Mouse (Mus musculus) frontal cortex, postnatal 14 days (tissue): ENCODE data around the gene Olfr153.
"Not testable (repeated sequence)": the region's sequence is repeated elsewhere in the genome, so short reads cannot be mapped to it uniquely, and the experiment has no call there.

ENCODE experiments used
- DNase-seq, 2 experiments: peaks; one replicate each; pipeline ENCODE4 v3.0.0; 2022; ENCODE audit warnings: low spot score in 2 of 2

Gene Olfr153

DNA sequence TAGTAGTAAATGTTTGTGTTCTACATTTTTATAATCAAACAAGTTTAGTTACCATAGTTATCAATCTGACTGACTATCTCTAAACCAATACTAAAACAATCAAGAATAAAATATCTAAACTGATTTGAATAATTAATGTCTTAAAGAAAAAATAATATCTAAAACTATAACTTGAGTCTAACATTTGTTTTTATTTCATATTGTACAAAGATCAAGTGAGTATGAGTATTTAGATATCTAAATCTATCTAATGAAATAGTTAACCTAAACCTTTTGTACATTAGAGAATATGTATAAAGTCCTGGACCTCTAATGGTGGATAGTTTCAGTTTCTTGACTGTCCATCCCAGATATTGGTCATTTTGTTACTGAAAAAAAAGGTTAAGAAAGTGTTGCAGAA lies at the start of gene Olfr153:
Gene Olfr153, plus strand, starts transcription at position 301 of the 400 bp plus-strand sequence.
- DNase-seq, result no peak

DNA sequence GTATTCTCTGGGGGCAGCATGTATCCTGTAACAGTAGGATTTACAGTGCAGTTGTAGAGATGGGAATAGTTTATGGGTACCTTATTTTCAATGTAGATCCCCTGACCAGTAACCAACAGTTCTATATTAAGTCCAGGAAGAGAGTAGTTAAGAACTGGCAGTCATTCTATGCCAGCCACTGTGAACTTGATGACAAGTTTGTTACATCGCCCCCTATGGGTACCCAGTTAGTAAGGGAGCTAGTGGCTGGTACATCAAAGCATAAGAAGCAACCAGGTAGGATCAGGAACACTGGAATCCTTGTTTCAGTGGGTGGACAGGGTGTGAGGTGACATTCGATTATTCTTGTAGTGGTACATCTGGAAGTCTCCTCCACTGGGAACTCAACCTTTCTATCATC lies 49.3 kb upstream of the Olfr153 start:
- DNase-seq, result no peak

DNA sequence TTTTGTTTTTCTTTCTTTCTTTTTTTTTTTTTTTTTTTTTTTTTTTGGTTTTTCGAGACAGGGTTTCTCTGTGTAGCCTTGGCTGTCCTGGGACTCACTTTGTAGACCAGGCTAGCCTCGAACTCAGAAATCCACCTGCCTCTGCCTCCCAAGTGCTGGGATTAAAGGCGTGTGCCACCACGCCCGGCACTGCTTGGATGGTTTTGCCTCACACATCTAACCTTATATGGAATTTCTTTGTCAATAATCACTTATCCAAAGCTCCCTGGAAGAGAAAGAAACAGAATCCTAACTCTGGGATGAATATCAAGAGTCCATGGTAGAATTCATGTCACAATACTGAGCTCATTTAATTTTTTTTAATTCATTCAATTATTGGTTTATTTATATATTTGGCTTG lies 34.6 kb upstream of the Olfr153 start, which contains the start of gene Pramel7:
Gene Pramel7, minus strand, starts transcription at position 101 of the 400 bp plus-strand sequence.
- DNase-seq, result not testable (repeated sequence)

DNA sequence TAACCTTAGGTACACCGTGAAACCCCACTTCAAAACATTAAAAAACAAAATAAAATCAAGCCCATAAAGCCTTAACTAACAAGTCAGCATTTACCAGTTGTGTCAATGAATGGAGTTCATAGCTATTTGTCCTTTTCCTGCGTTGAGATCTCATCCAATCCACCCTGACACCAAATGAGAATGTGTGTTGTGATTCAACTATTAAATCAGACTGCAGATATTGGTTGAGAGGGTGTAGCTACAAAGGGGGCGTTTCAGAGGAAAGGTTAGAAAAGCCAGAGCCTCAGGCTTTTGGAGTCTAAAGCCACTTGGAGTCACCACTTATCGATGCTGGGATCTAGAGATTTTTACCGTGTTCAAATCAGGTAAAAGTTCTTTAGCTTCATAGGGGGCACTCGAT lies 25.3 kb upstream of the Olfr153 start, which contains the start of gene Pramel6:
Gene Pramel6, plus strand, starts transcription at position 301 of the 400 bp plus-strand sequence.
- DNase-seq, result no peak

DNA sequence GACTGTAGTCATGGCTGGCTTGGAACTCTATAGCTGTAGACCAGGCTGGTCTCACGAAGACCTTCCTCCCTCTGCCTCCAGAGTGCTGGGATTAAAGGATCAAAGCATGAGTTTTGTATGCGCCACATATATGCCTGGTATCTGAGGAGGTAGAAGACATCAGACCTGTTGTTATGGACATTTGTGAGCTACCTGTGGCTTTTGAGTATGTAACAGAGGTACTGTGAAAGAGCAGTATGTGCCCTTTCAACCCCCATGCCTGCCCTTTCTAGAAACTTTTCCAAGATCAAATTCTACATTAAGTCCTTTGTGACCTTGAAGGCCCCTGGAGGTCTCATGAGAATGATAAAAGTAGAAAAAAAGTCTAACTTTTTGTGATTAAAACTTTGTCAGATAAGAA lies 16.6 kb upstream of the Olfr153 start:
- no peak for DNase-seq

DNA sequence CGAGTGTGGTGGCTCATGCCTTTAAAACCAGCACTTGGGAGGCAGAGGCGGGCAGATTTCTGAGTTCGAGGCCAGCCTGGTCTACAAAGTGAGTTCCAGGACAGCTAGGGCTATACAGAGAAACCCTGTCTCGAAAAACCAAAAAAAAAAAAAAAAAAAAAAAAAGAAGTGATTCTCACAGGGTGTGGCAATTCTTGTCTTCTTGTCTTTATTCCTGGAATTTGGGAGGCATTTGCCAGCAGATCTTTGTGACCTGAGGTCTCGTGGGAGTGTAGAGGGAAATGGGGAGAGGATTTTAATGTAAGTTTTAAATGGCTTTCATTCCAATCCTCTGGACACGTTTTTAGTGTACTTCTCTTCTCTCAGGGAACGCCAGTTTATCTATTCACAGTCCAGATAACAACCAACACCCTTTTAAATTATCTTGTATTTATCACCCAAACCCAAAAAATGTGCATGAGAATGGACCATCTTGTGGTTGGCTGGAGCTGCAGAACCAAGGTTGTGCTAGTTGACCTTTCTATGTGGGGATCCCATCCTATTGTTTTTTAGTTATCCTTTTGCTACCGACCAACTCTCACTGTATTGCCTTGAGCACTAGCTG lies 16.0 kb upstream of the Olfr153 start:
- DNase-seq, result no peak

DNA sequence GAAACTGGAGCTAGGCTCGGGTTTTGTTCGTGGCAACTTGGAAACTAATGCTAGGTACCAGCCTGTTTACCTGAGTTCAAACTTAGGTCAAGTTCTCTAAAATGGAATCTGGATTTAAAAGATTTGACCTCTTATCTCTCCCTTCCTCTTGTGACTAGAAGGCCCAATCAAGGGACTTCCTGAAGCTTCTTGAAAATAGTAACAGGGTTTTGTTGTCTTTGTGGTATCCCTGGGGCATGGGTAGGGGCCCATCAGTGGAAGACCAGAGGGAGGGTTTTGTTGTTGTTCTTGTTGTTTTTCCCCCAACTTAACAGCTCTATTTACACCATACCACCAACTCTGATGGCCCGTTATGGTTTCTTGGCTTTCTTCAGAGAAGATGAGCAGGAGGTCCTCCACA lies 15.0 kb upstream of the Olfr153 start:
- no peak for DNase-seq

DNA sequence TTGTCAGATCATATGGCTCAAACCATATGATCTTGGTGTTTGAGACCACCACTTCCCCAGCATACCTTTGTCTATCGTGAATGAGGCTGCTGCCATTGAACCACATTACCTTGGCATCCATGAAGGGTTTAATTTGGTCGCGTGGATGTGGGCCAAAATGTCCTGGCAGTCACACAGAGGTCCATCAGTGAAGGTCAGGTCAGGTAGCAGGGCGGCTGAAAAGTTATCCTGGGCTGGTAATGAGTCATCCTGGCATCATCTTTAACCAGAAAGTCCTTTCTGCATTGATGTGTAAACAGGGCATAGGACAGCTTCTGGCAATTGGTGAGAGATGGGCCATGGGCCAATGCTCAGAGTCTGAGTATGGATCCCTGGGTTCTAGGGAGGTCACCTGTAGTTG lies 10.9 kb upstream of the Olfr153 start:
- no peak for DNase-seq

DNA sequence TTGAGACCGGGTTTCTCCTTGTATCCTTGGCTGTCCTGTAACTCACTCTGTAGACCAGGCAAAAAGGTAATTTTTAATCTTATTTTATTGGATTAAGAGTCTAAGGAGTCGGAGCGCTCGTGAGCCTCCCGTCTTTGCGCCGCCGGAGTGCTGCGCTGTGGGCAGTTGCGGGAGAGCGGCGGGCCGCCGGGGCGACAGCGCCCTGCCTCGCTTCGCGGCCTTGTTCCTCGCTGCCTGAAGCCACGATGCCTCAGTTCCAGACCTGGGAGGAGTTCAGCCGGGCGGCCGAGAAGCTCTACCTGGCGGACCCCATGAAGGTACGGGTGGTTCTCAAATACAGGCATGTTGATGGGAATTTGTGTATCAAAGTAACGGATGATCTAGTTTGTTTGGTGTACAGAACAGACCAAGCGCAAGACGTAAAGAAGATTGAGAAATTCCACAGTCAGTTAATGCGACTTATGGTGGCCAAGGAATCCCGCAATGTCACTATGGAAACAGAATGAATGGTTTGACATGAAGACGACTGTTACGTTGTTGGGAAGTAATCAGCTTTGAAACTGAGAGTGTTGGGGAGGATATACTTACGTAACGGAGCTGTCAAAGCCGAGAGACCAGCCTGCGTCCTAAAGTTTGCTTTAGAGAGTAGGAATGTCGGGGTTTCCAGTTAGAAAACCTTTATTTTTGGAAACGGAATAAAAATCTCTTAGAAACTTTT lies 5.5 kb upstream of the Olfr153 start:
- DNase-seq, result not testable (repeated sequence)

DNA sequence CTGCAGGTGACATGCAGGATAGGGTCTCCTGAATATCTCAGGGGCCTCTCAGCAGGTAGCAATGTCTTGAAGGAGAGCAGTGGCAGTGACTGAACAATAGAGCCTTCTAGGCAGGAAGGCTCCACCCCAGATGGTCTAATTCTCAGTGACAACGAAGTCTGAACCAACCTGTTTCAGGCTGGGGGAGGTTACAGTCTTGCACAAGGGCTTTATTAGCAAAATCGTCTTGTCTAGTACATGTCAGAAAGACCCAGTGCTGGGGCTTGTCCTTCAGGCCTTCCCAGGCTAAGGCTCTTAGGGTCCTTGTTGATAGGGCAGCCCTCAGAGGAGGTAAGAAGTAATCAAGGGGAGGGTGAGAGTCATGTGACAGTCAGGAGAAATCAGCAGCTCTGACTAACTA lies 3.2 kb downstream of the Olfr153 start:
- DNase-seq, result no peak

DNA sequence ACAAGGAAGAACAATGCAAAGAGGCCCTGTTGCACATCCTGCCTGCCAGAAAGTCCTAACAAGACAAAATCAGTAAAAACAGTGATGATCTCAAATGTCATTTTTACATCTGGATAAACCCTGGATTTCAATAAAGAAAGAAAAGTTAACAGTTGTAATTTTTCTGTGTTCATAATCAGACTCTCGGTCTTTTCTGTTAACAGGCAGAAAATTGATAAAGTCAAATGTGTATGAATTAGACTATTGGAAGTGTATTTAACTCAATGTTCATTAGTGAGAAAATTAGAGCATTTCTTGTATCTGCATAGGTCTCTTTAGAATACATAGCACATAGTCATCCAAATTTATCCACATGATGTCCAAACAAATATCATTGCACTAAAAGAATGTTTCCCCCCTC lies 13.8 kb downstream of the Olfr153 start, which contains the start of gene Olfr1128:
Gene Olfr1128, minus strand, starts transcription at position 101 of the 400 bp plus-strand sequence.
- no peak for DNase-seq

DNA sequence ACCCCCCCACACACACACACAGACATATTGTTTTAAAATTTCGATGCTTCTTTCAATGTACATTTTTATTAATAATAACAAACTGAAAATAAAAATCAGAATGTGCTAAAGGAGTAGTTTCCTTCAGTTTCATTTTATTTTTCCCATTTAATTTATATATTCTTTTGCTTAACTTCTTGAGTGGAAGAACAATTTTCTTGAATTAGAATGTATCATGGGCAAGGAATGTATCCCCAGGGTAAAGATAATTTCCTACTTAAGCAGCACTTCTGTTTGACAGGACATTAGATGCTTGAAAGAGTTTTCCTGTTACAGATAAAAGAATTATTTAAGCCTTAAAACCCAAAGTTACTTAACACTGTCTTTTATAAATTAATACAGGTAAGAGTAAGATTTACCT lies 42.0 kb downstream of the Olfr153 start, which contains the start of gene Olfr1129:
Gene Olfr1129, plus strand, starts transcription at position 301 of the 400 bp plus-strand sequence.
- not testable (repeated sequence) for DNase-seq
